Mouse (Mus musculus): Measurements from ENCODE around the gene Nhlrc3.

DNA sequence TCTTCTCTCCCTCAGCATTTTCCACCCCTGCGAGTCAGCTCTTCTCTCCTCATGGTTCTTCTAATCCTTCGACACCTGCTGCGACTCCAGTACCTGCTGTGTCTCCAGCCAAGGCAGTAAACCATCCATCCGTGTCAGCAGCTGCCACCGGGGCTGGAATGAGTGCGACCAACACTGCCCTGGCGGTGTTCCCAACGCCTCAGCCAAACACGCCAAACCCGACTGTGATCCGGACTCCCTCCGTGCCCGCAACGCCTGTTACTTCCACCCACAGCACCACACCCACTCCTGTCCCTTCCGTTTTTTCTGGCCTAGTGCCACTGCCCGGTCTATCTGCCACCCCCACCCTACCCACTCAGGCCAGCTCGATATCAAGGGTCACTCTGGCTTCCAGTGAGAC lies 14.3 kb upstream of the Nhlrc3 start:
- TF ChIP-seq CTCF (IDR thresholded peaks at IDR 0.05; ENCODE audit: insufficient read depth, low read length) (no peak), POLR2A (IDR thresholded peaks at IDR 0.05; ENCODE audit: borderline replicate concordance, extremely low read depth, low read depth, low read length) (no peak)
